Mouse (Mus musculus): ENCODE data around the gene Erg.

The Erg gene

GRCm38 (mm10) chr16:95584751-95585528 lies 1.5 kb downstream of the Erg start:
- DNase-seq: no peak

GRCm38 (mm10) chr16:95579289-95579688 lies 7.1 kb downstream of the Erg start:
- no peak for DNase-seq

- DNase-seq: peak; percentile 83
Observed at GRCm38 (mm10) chr16:95573163-95573562, 13.2 kb downstream of the Erg start.

- DNase-seq: no peak
Observed at GRCm38 (mm10) chr16:95570616-95571015, 15.8 kb downstream of the Erg start.

GRCm38 (mm10) chr16:95556834-95557233 lies 29.6 kb downstream of the Erg start:
- DNase-seq: no peak

GRCm38 (mm10) chr16:95553136-95553535 lies 33.3 kb downstream of the Erg start:
- DNase-seq: no peak

- DNase-seq: no peak
Observed at GRCm38 (mm10) chr16:95552495-95552894, 33.9 kb downstream of the Erg start.

- no peak for DNase-seq
Observed at GRCm38 (mm10) chr16:95550496-95550895, 35.9 kb downstream of the Erg start.

GRCm38 (mm10) chr16:95544753-95545152 lies 41.6 kb downstream of the Erg start:
- DNase-seq: no peak

- DNase-seq: peak; percentile 59
Observed at GRCm38 (mm10) chr16:95543471-95543870, 42.9 kb downstream of the Erg start.

GRCm38 (mm10) chr16:95535151-95535550 lies 51.2 kb downstream of the Erg start:
- peak; percentile 8 for DNase-seq

GRCm38 (mm10) chr16:95532387-95533077 lies 53.9 kb downstream of the Erg start:
- DNase-seq: no peak

GRCm38 (mm10) chr16:95527561-95527960 lies 58.8 kb downstream of the Erg start:
- DNase-seq: no peak

- DNase-seq: no peak
Observed at GRCm38 (mm10) chr16:95519520-95519919, 66.9 kb downstream of the Erg start.

- DNase-seq: no peak
Observed at GRCm38 (mm10) chr16:95506051-95506450, 80.3 kb downstream of the Erg start.

- no peak for DNase-seq
Observed at GRCm38 (mm10) chr16:95496582-95497300, 89.7 kb downstream of the Erg start.

GRCm38 (mm10) chr16:95494108-95494507 lies 92.3 kb downstream of the Erg start:
- no peak for DNase-seq

- DNase-seq: no peak
Observed at GRCm38 (mm10) chr16:95493336-95493735, 93.1 kb downstream of the Erg start.

- DNase-seq: no peak
Observed at GRCm38 (mm10) chr16:95492146-95492545, 94.2 kb downstream of the Erg start.

- DNase-seq: no peak
Observed at GRCm38 (mm10) chr16:95490386-95490785, 96.0 kb downstream of the Erg start.

GRCm38 (mm10) chr16:95487606-95488351 lies 98.6 kb downstream of the Erg start:
- DNase-seq: no peak

GRCm38 (mm10) chr16:95481176-95481575 lies 105.2 kb downstream of the Erg start:
- peak; percentile 49 for DNase-seq

GRCm38 (mm10) chr16:95478558-95478957 lies 107.8 kb downstream of the Erg start:
- DNase-seq: no peak

Data from right cerebral cortex, adult 18-20 months (tissue).